Mouse (Mus musculus) limb, embryonic 13.5 days (tissue): Measurements from ENCODE around the gene Ppp3ca. TPM values are rescaled to one million over a fixed set of nuclear protein-coding genes. Genes with fewer than 3 reads are reported as not detected.

Experiments
- ATAC-seq: fragments of 200-750 bp; cut with Nextera tagmentation; 2 replicates; pipeline ENCODE4 v1.8.0; 2017; ENCODE audit warnings: low read depth, moderate number of reproducible peaks, moderate TSS enrichment; ENCODE audit not compliant: low FRiP score
- H3K27ac ChIP-seq: fragments of 300-500 bp; sonication (generic); 2 replicates; pipeline ENCODE4 v1.5.1; 2015; ENCODE audit warnings: inconsistent platforms, mild to moderate bottlenecking, moderate library complexity
- H3K27me3 ChIP-seq: fragments of 300-500 bp; sonication (generic); 2 replicates; pipeline ENCODE4 v1.6.1; 2015; ENCODE audit warnings: mild to moderate bottlenecking, inconsistent platforms
- H3K36me3 ChIP-seq: fragments of 300-500 bp; sonication (generic); 2 replicates; pipeline ENCODE4 v1.6.1; 2015; ENCODE audit warnings: inconsistent platforms, mild to moderate bottlenecking, moderate library complexity
- H3K4me1 ChIP-seq: fragments of 300-500 bp; sonication (generic); 2 replicates; pipeline ENCODE4 v1.6.1; 2015; ENCODE audit warnings: inconsistent platforms
- H3K4me2 ChIP-seq: fragments of 300-500 bp; sonication (generic); replicated peaks from 2 replicates; pipeline ENCODE4 v1.6.1; 2015; ENCODE audit warnings: inconsistent platforms, mild to moderate bottlenecking, moderate library complexity
- H3K4me3 ChIP-seq: fragments of 300-500 bp; sonication (generic); 2 replicates; pipeline ENCODE4 v1.5.1; 2015; ENCODE audit warnings: moderate library complexity, mild to moderate bottlenecking, inconsistent platforms
- H3K9ac ChIP-seq: fragments of 300-500 bp; sonication (generic); 2 replicates; pipeline ENCODE4 v1.6.1; 2015; ENCODE audit warnings: mild to moderate bottlenecking, inconsistent platforms
- H3K9me3 ChIP-seq: fragments of 300-500 bp; sonication (generic); 2 replicates; pipeline ENCODE4 v1.6.1; 2016; ENCODE audit warnings: inconsistent platforms
- WGBS: fragments of 180-500 bp; shearing (Covaris S2); methylation state at CpG from one replicate; pipeline ENCODE4 v1.1.7; 2015; 5-methylcytosine and 5-hydroxymethylcytosine counted together
- polyA plus RNA-seq: library from polyadenylated mRNA; unstranded; fragments of >200 nt; fragmentation: Nextera tagmentation; extraction: Ambion mirVana; gene quantifications from 2 replicates; pipeline ENCODE4 v1.2.1, GENCODE M21; 2015

The Ppp3ca gene
- polyA plus RNA-seq, 1 experiment from 2014 or later: 67.4 TPM

DNA sequence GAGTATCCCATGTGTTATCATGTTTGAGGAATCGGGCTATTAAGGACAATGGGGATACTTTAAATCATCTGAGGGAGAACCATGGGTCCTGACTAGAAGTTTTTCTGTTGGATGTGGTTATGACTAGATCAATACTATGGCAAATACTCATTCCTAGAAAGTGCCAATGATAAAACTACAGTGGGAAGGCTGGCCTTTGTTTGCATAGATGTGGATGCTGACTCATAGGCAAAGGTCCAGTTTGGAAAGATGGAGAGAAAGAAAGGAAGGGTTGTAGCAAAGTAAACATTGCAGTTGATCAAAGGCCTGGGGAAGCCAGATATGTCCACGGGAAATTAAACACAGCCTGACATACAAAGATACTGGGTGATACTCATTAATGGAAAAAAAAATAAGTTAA is 142.9 kb downstream of the Ppp3ca start:
- no peaks in the 10 kb centered on the region for H3K36me3 ChIP-seq
- no peak for ATAC-seq
- no peak overlapping the region for H3K9ac ChIP-seq
- no peak overlapping the region for H3K27ac ChIP-seq
- H3K4me3 ChIP-seq: no peak overlapping the region
- WGBS: 89% methylated on average over 2 of the region's 2 CpGs
- peaks cover 6% of the 10 kb centered on the region; the same call in 1 of the 2 replicates for H3K4me1 ChIP-seq
- H3K27me3 ChIP-seq: no peaks in the 10 kb centered on the region
- H3K4me2 ChIP-seq: no peak overlapping the region
- H3K9me3 ChIP-seq: no peaks in the 10 kb centered on the region

DNA sequence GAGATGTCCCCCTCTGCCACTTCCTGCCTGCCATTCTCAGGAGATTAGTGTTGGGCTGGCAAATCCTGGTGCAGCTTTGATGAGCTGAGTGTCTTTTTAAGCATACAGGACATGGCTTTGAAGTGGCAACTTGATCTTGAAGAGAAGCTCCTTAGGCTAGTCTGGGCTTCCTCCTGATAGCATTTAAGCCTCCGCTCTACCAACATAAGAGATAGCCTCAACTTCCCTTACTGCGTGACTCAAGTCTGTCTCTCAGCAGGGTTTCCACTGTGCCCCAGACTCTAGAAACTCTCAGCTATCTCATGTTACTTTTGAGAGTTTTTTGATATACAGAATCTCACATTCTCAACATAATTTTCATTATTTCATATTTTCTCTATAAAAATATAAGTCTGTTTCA is 144.0 kb downstream of the Ppp3ca start:
- no peak for ATAC-seq
- no peaks in the 10 kb centered on the region for H3K9me3 ChIP-seq
- no peaks in the 10 kb centered on the region for H3K27me3 ChIP-seq
- no peak overlapping the region for H3K27ac ChIP-seq
- H3K4me3 ChIP-seq: no peak overlapping the region
- no peak overlapping the region for H3K9ac ChIP-seq
- H3K36me3 ChIP-seq: no peaks in the 10 kb centered on the region
- H3K4me2 ChIP-seq: no peak overlapping the region
- peaks cover 6% of the 10 kb centered on the region; the same call in 1 of the 2 replicates for H3K4me1 ChIP-seq
- 86% methylated on average over 2 of the region's 2 CpGs for WGBS

DNA sequence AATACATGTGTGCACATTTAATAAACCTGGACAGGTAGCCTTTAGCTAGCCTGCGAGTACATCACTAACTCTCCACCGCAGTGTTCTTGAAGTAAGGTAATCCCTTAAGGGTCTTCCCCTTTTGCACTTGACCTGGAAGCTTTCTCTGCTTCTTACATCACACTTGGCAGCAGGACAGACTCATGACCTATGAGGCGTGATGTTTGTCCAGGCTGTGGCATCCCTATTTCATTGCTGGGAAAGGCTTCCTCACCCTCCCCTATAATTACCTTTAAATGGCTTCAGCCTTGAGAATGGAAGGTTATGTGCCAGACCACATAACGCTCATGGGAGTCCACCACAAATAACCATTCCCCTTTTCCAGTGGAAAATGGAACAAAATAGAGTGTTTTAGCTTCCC is 145.0 kb downstream of the Ppp3ca start:
- Histone ChIP-seq H3K4me3 (no peak overlapping the region), H3K9ac (no peak overlapping the region), H3K4me1 (peaks cover 6% of the 10 kb centered on the region; the same call in 1 of the 2 replicates), H3K9me3 (no peaks in the 10 kb centered on the region), H3K27ac (no peak overlapping the region), H3K27me3 (no peaks in the 10 kb centered on the region), H3K36me3 (no peaks in the 10 kb centered on the region), H3K4me2 (no peak overlapping the region)
- 80% methylated on average over 4 of the region's 4 CpGs for WGBS
- ATAC-seq: no peak

DNA sequence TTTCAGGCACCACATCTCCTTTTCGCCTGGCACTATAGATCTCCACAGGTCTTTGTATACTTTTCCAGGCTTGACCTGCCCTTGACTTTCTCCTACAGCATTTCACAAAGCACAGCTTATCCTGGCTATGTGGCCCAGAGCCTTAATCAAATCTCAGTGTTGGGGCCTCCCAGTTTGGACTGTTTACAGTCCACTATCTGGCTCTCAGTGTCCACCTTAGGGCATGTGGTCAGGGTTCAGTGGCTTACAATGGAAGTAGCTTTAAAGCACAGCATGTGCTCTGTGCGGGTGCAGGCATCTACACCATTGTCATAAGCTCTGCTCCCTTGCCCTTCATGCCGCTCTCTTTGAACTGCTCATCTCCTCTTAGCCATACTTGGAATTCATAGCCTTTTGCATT is 146.4 kb downstream of the Ppp3ca start:
- no peak for ATAC-seq
- no peak overlapping the region for H3K4me2 ChIP-seq
- no peaks in the 10 kb centered on the region for H3K27me3 ChIP-seq
- H3K4me3 ChIP-seq: no peak overlapping the region
- H3K9me3 ChIP-seq: no peaks in the 10 kb centered on the region
- no peak overlapping the region for H3K9ac ChIP-seq
- H3K36me3 ChIP-seq: no peaks in the 10 kb centered on the region
- H3K4me1 ChIP-seq: peaks cover 6% of the 10 kb centered on the region; the same call in 1 of the 2 replicates
- WGBS: 92% methylated on average over 3 of the region's 3 CpGs
- H3K27ac ChIP-seq: no peak overlapping the region

DNA sequence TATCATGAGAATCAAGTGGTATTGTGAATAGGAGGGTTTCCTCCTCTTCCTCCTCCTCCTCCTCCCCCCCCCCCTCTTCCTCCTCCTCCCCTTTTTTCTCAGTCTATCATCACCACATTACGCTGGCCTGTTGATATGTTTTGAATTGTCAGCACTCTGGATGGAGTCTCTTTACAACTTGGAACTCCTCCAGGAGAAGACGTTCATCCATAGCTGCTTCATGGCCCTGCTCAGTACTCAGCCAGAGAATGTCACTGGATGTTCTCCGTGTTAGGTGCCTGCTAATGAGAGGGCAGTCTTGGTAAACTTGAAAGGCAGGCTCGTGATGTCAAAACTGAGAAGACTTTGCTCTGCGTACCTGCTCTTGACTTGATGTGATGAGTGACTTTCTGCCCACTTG is 149.1 kb downstream of the Ppp3ca start:
- 76% methylated on average over 5 of the region's 5 CpGs for WGBS
- H3K4me1 ChIP-seq: peaks cover 6% of the 10 kb centered on the region; the same call in 1 of the 2 replicates
- no peak overlapping the region for H3K27ac ChIP-seq
- H3K4me2 ChIP-seq: no peak overlapping the region
- H3K36me3 ChIP-seq: no peaks in the 10 kb centered on the region; the same call in 1 of the 2 replicates
- no peaks in the 10 kb centered on the region for H3K9me3 ChIP-seq
- H3K9ac ChIP-seq: no peak overlapping the region
- no peak overlapping the region for H3K4me3 ChIP-seq
- no peaks in the 10 kb centered on the region for H3K27me3 ChIP-seq
- no peak for ATAC-seq

DNA sequence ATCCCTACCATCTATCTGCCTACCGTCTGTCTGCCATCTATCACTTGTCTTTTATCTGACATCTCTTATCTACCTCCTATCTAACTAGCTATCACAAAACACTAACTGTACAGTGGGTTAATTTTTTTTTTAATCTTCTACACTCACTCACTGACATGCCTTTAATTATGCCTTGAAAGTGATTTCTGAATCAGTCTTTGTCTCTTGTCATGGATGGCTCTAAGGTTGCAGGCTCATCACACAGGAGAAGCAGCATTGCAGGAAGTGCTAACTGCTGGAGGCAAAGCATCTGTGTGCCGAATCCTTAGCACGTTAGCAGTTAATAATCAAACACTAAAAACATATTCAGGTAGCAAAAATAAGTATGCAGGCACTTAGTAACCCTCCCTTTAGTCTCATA is 151.1 kb downstream of the Ppp3ca start:
- Histone ChIP-seq H3K36me3 (no peaks in the 10 kb centered on the region; the same call in 1 of the 2 replicates), H3K9me3 (no peaks in the 10 kb centered on the region), H3K9ac (no peak overlapping the region), H3K27me3 (no peaks in the 10 kb centered on the region), H3K27ac (no peak overlapping the region), H3K4me2 (no peak overlapping the region), H3K4me3 (no peak overlapping the region), H3K4me1 (no peaks in the 10 kb centered on the region)
- 79% methylated on average over 3 of the region's 3 CpGs for WGBS
- ATAC-seq: no peak

DNA sequence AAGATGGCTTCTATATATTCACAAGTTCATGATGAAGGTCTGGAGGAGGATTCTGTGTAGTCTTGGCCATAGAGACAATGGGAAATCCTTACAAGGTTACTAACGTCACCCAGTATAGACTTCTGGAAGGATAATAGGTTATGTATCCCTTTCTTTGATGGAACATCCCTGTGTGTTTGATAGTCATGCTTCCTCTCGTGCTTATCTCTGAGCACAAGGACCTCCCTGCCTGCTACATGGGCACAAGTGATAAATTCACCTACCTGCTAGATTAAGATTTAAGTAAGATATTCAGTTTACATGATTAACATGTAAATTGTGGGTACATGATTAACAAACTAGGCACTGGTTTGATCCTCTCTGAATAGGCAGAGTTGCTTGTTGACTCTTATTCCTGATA is 152.1 kb downstream of the Ppp3ca start:
- 87% methylated on average over 2 of the region's 2 CpGs for WGBS
- Histone ChIP-seq H3K36me3 (no peaks in the 10 kb centered on the region; the same call in 1 of the 2 replicates), H3K4me1 (no peaks in the 10 kb centered on the region), H3K9me3 (no peaks in the 10 kb centered on the region), H3K27ac (no peak overlapping the region), H3K4me3 (no peak overlapping the region), H3K4me2 (no peak overlapping the region), H3K27me3 (no peaks in the 10 kb centered on the region), H3K9ac (no peak overlapping the region)
- no peak for ATAC-seq

DNA sequence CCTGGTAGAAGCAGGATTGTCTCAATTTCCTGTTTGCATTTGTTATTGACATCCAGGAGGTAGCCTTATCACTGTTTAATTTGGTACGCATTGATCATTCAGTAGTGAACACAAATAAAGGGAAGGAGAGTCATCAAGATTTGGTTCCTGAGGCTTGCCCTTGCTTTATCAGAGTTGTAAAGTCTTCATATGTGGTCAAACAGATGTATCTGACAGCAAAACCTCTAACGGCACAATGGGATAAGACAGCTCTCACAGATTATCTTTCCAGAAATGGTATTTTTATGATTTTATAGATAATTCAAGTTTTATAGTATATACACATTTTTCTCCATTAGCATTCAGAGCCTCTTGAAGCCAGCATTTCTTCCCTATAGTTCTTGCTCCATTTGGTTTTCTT is 152.5 kb downstream of the Ppp3ca start:
- Histone ChIP-seq H3K27ac (no peak overlapping the region), H3K36me3 (no peaks in the 10 kb centered on the region; the same call in 1 of the 2 replicates), H3K4me1 (no peaks in the 10 kb centered on the region), H3K4me3 (no peak overlapping the region), H3K9ac (no peak overlapping the region), H3K9me3 (no peaks in the 10 kb centered on the region), H3K27me3 (no peaks in the 10 kb centered on the region), H3K4me2 (no peak overlapping the region)
- 88% methylated on average over 2 of the region's 2 CpGs for WGBS
- ATAC-seq: no peak

DNA sequence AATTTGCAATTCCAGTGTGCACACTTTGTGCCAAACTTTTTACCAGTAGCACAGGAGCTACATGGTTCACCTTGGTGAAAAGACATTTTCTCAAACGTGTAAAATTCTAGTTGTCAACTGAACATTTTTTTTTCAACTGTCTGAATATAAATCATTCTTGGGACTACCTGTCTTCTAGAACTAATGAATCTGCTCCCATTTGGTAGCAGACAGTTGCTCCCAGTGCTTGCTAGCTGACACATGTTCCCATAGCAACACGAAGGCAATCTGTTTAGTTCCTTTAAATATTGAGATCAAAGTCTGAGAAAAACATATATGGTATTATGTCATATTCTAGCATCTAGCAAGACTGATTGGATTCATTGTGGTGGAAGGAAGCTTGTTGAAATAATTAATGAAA is 158.5 kb downstream of the Ppp3ca start:
- H3K27ac ChIP-seq: no peak overlapping the region
- no peaks in the 10 kb centered on the region for H3K9me3 ChIP-seq
- H3K4me3 ChIP-seq: no peak overlapping the region
- H3K4me1 ChIP-seq: peaks cover 31% of the 10 kb centered on the region
- ATAC-seq: no peak
- H3K27me3 ChIP-seq: no peaks in the 10 kb centered on the region
- no peak overlapping the region for H3K4me2 ChIP-seq
- H3K9ac ChIP-seq: no peak overlapping the region
- 61% methylated on average over 2 of the region's 2 CpGs for WGBS
- H3K36me3 ChIP-seq: no peaks in the 10 kb centered on the region; the same call in 1 of the 2 replicates

DNA sequence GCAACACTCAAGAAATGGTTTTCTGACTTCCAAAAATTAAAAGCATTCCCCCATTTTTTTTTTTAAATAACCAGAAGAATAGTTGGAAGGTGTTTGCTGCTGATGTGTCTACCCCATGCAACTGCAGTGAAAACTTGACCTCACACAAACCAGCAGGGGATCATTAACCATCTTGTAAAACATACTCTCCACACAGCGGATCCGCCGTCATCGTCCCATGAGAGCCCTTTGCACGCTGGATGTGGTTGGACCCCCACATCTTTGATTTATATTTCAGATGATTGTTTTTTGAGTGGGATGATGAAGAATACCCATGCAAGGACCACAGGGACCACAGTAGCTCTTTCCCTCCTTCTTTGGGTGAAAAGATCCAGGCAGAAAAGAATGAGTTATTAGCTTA is 159.2 kb downstream of the Ppp3ca start:
- H3K9me3 ChIP-seq: no peaks in the 10 kb centered on the region
- no peak for ATAC-seq
- 23% methylated on average over 5 of the region's 5 CpGs for WGBS
- H3K36me3 ChIP-seq: no peaks in the 10 kb centered on the region
- H3K27ac ChIP-seq: no peak overlapping the region
- peaks cover 38% of the 10 kb centered on the region for H3K4me1 ChIP-seq
- H3K9ac ChIP-seq: no peak overlapping the region
- H3K27me3 ChIP-seq: no peaks in the 10 kb centered on the region
- H3K4me2 ChIP-seq: no peak overlapping the region
- H3K4me3 ChIP-seq: no peak overlapping the region

DNA sequence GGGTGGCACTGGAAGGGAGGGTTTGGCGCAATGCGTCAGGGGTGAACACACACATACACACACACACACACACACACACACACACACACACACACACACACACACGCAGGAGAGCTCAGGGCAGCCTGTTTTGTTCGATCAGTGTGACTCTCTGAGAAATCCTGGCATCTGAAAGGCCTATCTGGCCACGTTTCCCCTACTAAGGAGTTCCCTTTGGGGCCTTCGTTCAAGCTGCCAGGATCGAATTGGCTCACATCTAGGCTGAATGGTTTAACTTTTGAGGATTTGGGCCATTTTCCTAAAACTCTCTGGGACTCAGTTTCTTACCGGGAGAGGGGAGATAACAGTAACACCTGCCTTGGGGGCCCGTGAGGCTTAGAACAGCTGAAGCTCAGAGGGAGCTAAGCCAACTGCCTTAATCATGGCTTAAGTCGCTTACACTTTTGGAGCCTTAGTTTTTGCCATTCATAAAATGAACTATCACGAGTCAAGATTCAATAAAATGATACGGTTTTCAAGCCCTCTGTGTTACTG is 160.8 kb downstream of the Ppp3ca start:
- 75% methylated on average over 12 of the region's 12 CpGs for WGBS
- Histone ChIP-seq H3K27ac (no peak overlapping the region), H3K4me1 (peaks cover 46% of the 10 kb centered on the region)

DNA sequence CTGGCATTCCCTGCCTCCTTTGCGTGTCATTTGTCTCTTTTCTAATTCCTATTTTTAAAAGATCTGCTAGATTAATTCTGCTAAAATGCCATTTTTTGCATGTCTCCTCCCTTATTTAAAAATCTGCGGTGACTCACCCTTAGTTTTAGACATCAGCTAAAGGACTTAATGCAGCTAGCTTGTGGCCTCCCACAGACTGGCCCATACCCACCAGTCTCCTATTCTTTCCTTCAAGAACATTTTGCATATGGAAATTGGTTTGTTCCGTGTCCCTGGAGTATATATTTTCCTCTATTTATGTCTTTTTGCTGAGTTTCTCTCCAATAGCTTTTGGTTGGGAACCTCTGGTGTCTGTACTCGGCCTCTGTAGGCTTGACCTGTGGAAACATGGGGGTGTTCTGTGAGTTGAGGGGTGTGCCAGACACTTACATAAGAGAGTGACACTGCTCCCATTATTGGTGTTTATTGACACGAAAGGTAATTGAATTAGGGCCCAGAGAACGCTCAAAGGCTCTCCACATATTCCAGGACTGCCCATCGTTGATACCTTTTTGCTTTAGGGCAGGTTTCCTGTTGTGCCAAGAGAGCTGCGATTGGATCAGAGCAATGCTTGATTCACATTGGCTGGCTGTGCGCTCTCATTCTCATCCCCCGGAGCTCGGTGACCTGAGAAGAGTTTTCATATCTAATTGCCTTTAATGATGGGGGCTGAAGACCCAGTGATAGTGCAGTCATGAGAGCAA is 163.2 kb downstream of the Ppp3ca start:
- peak overlapping the region; percentile 37; the same call in 1 of the 2 replicates for H3K4me2 ChIP-seq

More for the DNA sequence above, 160.8 kb downstream of the Ppp3ca start:
- Histone ChIP-seq H3K27me3 (no peaks in the 10 kb centered on the region), H3K36me3 (no peaks in the 10 kb centered on the region), H3K9me3 (no peaks in the 10 kb centered on the region), H3K4me2 (no peak overlapping the region), H3K9ac (no peak overlapping the region), H3K4me3 (no peak overlapping the region)
- no peak for ATAC-seq

More for the DNA sequence above, 163.2 kb downstream of the Ppp3ca start:
- Histone ChIP-seq H3K36me3 (no peaks in the 10 kb centered on the region), H3K27me3 (no peaks in the 10 kb centered on the region), H3K9ac (no peak overlapping the region), H3K9me3 (no peaks in the 10 kb centered on the region), H3K27ac (no peak overlapping the region), H3K4me1 (peaks cover 52% of the 10 kb centered on the region), H3K4me3 (no peak overlapping the region)
- no peak for ATAC-seq
- WGBS: 45% methylated on average over 11 of the region's 11 CpGs
